Mouse (Mus musculus): ENCODE measurements around the gene Smyd5.

- TF ChIP-seq EP300 (IDR thresholded peaks at IDR 0.05; ENCODE audit: insufficient read depth, low read depth, low read length): no peak
- no peak for TF ChIP-seq POLR2A (IDR thresholded peaks at IDR 0.05; ENCODE audit: insufficient read depth, low read length)
These were observed 40.2 kb downstream of the Smyd5 start for GRCm38 (mm10) chr6:85471962-85472361.
